Mouse (Mus musculus) heart, postnatal 0 days (tissue): ENCODE results near the gene Gorasp1. TPM values are rescaled to one million over a fixed set of nuclear protein-coding genes. Genes with fewer than 3 reads are reported as not detected.

Experiments
- ATAC-seq: fragments of 200-750 bp; cut with Nextera tagmentation; 2 replicates; pipeline ENCODE4 v1.8.0; 2017; ENCODE audit warnings: low read depth, moderate number of reproducible peaks, moderate library complexity; ENCODE audit not compliant: insufficient read depth
- DNase-seq: peaks from one replicate; pipeline ENCODE4 v3.0.0-alpha.2; 2016; ENCODE audit warnings: low spot score
- H3K27ac ChIP-seq: fragments of 300-500 bp; sonication (generic); 2 replicates; pipeline ENCODE4 v1.5.1; 2014; ENCODE audit warnings: low read depth, mild to moderate bottlenecking
- H3K27me3 ChIP-seq: fragments of 300-500 bp; sonication (generic); 2 replicates; pipeline ENCODE4 v1.6.1; 2014; ENCODE audit warnings: low read length, mixed read lengths; ENCODE audit not compliant: control insufficient read depth, insufficient read depth
- H3K36me3 ChIP-seq: fragments of 300-500 bp; sonication (generic); replicated peaks from 2 replicates; pipeline ENCODE4 v1.6.1; 2014; ENCODE audit warnings: low read length, mixed read lengths; ENCODE audit not compliant: control insufficient read depth, insufficient read depth
- H3K4me1 ChIP-seq: fragments of 300-500 bp; sonication (generic); 2 replicates; pipeline ENCODE4 v1.6.1; 2014; ENCODE audit warnings: antibody characterized with exemption; ENCODE audit not compliant: control insufficient read depth, insufficient read depth
- H3K4me2 ChIP-seq: fragments of 300-500 bp; sonication (generic); 2 replicates; pipeline ENCODE4 v1.6.1; 2014; ENCODE audit warnings: low read depth, mild to moderate bottlenecking, low read length, moderate library complexity
- H3K4me3 ChIP-seq: fragments of 300-500 bp; sonication (generic); 2 replicates; pipeline ENCODE4 v1.5.1; 2014; ENCODE audit warnings: low read depth, low read length
- H3K9ac ChIP-seq: fragments of 300-500 bp; sonication (generic); replicated peaks from 2 replicates; pipeline ENCODE4 v1.6.1; 2014; ENCODE audit warnings: low read depth, low read length, mixed read lengths
- H3K9me3 ChIP-seq: fragments of 300-500 bp; sonication (generic); replicated peaks from 2 replicates; pipeline ENCODE4 v1.6.1; 2016; ENCODE audit warnings: low read length; ENCODE audit not compliant: control insufficient read depth
- CTCF ChIP-seq: IDR thresholded peaks from 2 replicates; pipeline ENCODE4 v1.5.1; 2016; ENCODE audit warnings: antibody characterized with exemption, control low read depth, low read depth
- EP300 ChIP-seq: IDR thresholded peaks from 2 replicates; pipeline ENCODE4 v1.6.1; 2016; ENCODE audit warnings: antibody characterized with exemption, low read depth
- WGBS: fragments of 180-500 bp; shearing (Covaris S2); extraction: QIAGEN DNeasy Blood & Tissue Kit; methylation state at CpG from one replicate; pipeline ENCODE4 v1.1.7; 2014; 5-methylcytosine and 5-hydroxymethylcytosine counted together
- polyA plus RNA-seq: library from polyadenylated mRNA; unstranded; fragments of >200 nt; fragmentation: Nextera tagmentation; extraction: Ambion mirVana; gene quantifications from 2 replicates; pipeline ENCODE4 v1.2.1, GENCODE M21; 2015
- total RNA-seq: library from RNA; depleted of rRNA; stranded (reverse); fragments of >200 nt; gene quantifications from 2 replicates; pipeline ENCODE4 v1.2.3, GENCODE M21; 2014; ENCODE audit warnings: low replicate concordance

Gorasp1 gene
- total and polyA plus RNA-seq, 2 experiments from 2014 or later = 14.1 to 63.5 TPM

DNA sequence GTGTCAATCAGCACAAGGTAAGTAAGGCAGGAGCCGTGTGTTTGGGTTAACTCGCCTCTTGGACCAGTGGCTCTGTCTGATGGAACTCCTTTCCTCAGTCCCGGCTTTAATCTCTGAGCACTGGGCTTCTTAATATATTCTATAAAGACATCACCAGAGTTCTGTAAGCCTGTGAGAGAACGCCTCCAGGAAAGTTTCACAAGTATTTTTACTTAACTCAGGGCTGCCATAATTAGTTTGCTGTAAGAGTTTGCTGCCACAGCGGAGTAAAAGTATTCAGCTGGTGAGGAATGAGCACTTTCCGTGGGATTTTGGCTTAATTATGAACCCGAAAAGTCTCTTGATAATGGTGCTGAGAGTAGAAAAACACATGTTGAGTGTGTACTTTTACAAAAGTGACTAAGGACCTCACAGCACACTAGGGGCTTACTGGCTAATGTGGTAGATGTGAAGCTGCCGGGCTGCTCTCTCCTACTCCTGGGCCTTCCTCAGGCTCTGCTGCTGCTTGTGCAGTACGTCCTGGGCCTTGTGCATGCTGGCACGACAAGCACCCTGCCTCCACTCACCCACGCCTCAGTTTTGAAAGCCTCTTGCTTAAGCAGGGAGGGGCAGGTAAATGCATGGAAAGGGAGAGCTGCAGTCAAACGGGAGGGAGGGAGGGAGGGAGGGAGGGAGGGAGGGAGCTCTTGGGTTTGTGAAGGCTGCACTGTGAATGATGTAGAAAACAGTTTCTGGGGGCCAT is 34.8 kb downstream of the Gorasp1 start:
- DNase-seq (no peak), ATAC-seq (no peak)
- Histone ChIP-seq H3K36me3 (peaks cover 54% of the 10 kb centered on the region), H3K27ac (no peak overlapping the region), H3K9me3 (no peaks in the 10 kb centered on the region), H3K27me3 (no peaks in the 10 kb centered on the region), H3K4me1 (no peaks in the 10 kb centered on the region), H3K4me2 (no peak overlapping the region), H3K9ac (no peak overlapping the region), H3K4me3 (no peak overlapping the region)
- TF ChIP-seq CTCF = no peak
- no peak for TF ChIP-seq EP300
- WGBS = 82% methylated on average over 12 of the region's 12 CpGs

DNA sequence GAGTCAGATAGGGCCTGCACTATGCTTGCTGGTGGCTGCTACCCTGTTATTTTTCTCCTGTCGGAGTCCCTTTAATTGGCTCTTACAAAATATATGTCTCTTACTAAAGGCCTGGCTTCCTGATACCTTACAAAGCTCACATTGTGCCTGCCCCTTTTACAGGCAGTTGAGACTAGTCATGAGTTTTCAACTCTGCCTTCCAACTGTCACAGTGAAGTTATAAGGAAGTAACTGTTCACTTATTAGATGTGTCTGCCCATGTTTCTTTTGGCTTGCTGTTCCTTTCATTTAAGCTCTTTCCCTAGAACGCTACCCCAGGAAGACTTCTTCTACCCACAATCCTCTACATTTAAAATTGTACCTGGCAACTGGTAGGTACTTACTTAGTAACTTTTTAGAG is 37.9 kb downstream of the Gorasp1 start:
- no peak overlapping the region for H3K9ac ChIP-seq
- WGBS = 87% methylated on average over 2 of the region's 2 CpGs
- H3K4me2 ChIP-seq = no peak overlapping the region
- TF ChIP-seq EP300 (no peak), CTCF (no peak)
- H3K27ac ChIP-seq = no peak overlapping the region
- peaks cover 25% of the 10 kb centered on the region for H3K36me3 ChIP-seq
- H3K27me3 ChIP-seq = no peaks in the 10 kb centered on the region
- ATAC-seq (no peak), DNase-seq (no peak)
- no peaks in the 10 kb centered on the region for H3K9me3 ChIP-seq
- peaks cover 9% of the 10 kb centered on the region; the same call in 1 of the 2 replicates for H3K4me1 ChIP-seq
- no peak overlapping the region for H3K4me3 ChIP-seq

DNA sequence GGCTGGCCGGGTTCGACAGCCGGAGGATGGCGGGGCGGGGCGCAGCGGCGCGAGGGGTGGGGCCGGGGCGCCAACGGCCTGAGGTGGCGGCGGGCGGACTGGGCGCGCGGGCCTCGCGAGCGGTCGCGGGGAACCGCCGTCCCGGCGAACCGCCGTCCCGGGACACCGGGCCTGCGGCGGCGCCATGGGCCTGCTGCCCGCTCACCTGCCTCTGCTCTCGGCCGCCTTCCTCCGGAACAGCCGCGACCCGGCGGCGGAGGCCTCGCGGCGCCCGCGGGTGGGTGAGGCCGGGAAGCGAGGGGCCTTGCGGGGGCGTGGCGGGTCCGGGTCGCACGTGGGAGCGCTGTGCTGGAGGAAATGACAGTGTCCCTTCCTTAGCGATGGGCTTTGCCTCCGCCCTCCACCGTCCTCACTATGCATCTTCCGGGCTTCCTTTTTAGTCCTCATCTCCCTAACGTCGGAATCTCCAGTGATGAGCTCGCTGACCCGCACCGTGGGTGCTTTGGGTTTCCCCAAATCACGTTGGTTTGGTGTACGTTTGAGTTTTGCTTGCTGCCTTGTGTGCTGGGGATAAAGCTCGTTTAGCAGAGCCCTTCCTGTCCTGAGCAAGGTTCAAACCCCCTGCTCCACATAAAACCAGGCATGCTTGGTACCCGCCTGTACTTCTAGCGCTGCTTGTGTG is 42.2 kb downstream of the Gorasp1 start:
- Histone ChIP-seq H3K4me3 (peak overlapping the region; percentile 97), H3K27me3 (no peaks in the 10 kb centered on the region), H3K9me3 (no peaks in the 10 kb centered on the region), H3K9ac (peak overlapping the region; percentile 88), H3K36me3 (0 out of 2 replicates have a peak, but pooled peaks cover 5% of the 10 kb centered on the region), H3K4me1 (peaks cover 12% of the 10 kb centered on the region; the same call in 1 of the 2 replicates), H3K27ac (peak overlapping the region; percentile 80), H3K4me2 (peak overlapping the region; percentile 84)
- WGBS = 1% methylated on average over 30 of the region's 71 CpGs
- no peak for TF ChIP-seq CTCF
- no peak for TF ChIP-seq EP300
- peak; percentile 28 for DNase-seq
- ATAC-seq = peak; percentile 65

DNA sequence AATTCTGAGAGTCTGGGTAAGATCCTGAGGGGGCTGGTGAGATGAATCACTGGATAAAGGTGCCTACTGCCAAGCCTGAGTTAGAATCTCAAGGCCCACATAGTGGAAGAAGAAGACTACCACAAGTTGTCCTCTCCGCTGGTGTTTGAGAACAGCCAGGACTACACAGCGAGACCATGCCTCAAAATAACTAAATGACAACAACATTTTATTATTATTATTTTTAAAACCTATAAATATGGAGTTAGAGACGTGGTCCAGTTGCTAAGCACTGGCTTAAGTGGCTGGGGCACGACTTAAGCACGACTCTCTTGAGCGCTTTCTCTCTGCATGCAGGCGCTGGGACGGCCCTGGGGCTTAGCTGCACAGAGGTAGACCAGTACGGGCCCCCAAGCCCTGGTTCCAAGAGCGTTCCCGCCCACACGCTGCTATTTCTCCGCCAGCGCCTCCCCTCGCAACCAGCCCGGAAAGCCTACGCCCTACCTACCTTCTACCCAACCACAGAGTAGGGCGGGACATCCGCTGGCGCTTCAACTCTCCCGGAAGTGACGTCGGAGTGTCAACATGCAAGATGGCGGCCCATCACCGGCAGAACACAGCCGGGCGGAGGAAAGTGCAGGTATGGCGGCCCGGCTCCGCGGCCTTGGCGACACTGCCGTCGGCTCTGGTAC is 42.9 kb downstream of the Gorasp1 start, which contains the start of gene Wdr48:
Gene Wdr48 (plus strand): TSS at position 540 of the 671 bp plus-strand sequence.
- Histone ChIP-seq H3K4me3 (peak within 1 kb of the TSS; percentile 97), H3K4me1 (peaks cover 12% of the 10 kb centered on the region; the same call in 1 of the 2 replicates), H3K9ac (peak within 1 kb of the TSS; percentile 88), H3K36me3 (no peaks in the 10 kb centered on the region), H3K27ac (peak within 1 kb of the TSS; percentile 80), H3K4me2 (peak within 1 kb of the TSS; percentile 84), H3K27me3 (no peaks in the 10 kb centered on the region), H3K9me3 (no peaks in the 10 kb centered on the region)
- ATAC-seq (peak; percentile 100), DNase-seq (peak; percentile 100)
- no peak for TF ChIP-seq EP300
- 3% methylated on average over 34 of the region's 34 CpGs for WGBS

DNA sequence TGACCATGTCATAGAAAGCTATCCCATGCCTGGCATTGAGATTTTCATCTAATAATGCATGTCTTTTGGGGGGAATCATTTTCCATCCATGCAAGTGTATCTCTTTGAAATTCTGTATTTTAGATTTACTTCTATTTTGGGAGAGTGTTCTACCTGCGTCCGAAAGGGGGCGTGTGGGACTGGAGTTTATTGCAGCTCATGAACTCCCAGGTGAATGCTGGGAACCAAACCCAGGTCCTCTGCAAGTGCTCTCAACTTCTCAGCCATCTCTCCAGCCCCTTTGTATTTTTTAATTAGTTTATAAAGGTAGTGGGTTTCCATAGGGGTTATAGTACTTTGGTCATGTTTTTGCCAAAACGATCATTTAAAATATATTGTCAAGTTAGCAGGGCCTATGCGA is 43.5 kb downstream of the Gorasp1 start:
- H3K9ac ChIP-seq = 0 out of 2 replicates have a peak overlapping the region, but pooled peaks have one; percentile 88
- H3K4me3 ChIP-seq = no peak overlapping the region
- TF ChIP-seq CTCF (no peak), EP300 (no peak)

More for the DNA sequence above, 43.5 kb downstream of the Gorasp1 start:
- no peaks in the 10 kb centered on the region for H3K36me3 ChIP-seq
- H3K9me3 ChIP-seq = no peaks in the 10 kb centered on the region
- H3K27me3 ChIP-seq = no peaks in the 10 kb centered on the region
- peaks cover 12% of the 10 kb centered on the region; the same call in 1 of the 2 replicates for H3K4me1 ChIP-seq
- DNase-seq (no peak), ATAC-seq (no peak)
- no peak overlapping the region for H3K27ac ChIP-seq
- 85% methylated on average over 5 of the region's 5 CpGs for WGBS
- peak overlapping the region; percentile 67; the same call in 1 of the 2 replicates for H3K4me2 ChIP-seq
